Mouse (Mus musculus) adrenal gland, postnatal 36 days (tissue): ENCODE measurements at regions not wholly inside any gene's neighbourhood (a gene's known extent, or its start where the extent isn't known, plus 50 kb on each side); places are given as distances from the start of the nearest gene placed in this dataset.

ENCODE experiments used
- DNase-seq, 2 experiments: peaks; one replicate each; pipeline ENCODE4 v3.0.0; 2021; ENCODE audit warnings: mixed read lengths in 1 of 2

GRCm38 (mm10) chr12:24252071-24252874 lies 155.2 kb upstream of the 9030624G23Rik start:
- DNase-seq, result peak; percentile 13 to 40
